ENCODE assay signal across 19 mouse cellular contexts in the genomic region with DNA sequence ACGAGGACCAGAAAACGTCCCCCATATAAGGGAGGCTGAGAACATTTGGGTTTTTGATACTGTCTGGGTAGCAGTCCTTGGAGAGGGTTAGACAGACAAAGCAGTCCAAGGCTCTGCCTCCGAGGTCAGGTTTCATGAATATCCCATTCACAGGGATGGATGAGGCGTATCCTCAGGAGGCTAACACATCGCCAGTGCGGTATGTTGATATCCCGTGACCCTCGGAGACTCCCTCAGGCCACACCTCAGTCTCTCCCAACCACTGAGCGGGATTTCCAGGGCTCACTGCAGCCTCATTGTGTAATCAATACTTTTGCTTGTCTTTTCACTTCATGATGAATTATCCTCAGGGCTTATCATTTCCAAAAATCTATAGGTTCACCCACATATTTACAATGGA.
DNase-seq lines count a peak whose midpoint lies in the region; ATAC-seq lines count a peak whose summit lies in the region.
"Had no signal": no experiment of that assay in that cellular context is flagged by ENCODE, and none has a peak within 500 bp of the region (broad histone marks: within the 10 kb centered on the region; RNA-seq: fewer than 3 reads in every experiment).

No protein-coding gene starts in this region.

- no peak overlapping the region for H3K4me3 ChIP-seq in hindbrain, embryonic 12.5 days
- H3K4me3 ChIP-seq in hindbrain, embryonic 10.5 days, result no peak overlapping the region
- no peak overlapping the region for H3K4me3 ChIP-seq in midbrain, embryonic 16.5 days (ENCODE audit: low read depth, low read length)
- H3K4me3 ChIP-seq in midbrain, embryonic 11.5 days (ENCODE audit: low read depth, low read length), result no peak overlapping the region
- H3K4me3 ChIP-seq in kidney, embryonic 16.5 days (ENCODE audit: low read length), result no peak overlapping the region
- H3K4me3 ChIP-seq: embryonic facial prominence, embryonic 13.5 days; forebrain, embryonic 12.5 days; heart, embryonic 13.5 days; intestine, embryonic 15.5 days had no signal

- peak; percentile 50; the same call in 1 of the 2 replicates for ATAC-seq in hindbrain, embryonic 12.5 days (ENCODE audit: low FRiP score)
- ATAC-seq in midbrain, embryonic 16.5 days, result 0 out of 2 replicates have a peak, but pooled peaks have one; percentile 52
- ATAC-seq in midbrain, embryonic 11.5 days (ENCODE audit: low FRiP score), result no peak
- no peak for ATAC-seq in kidney, embryonic 16.5 days (ENCODE audit: low FRiP score, low TSS enrichment)
- ATAC-seq: forebrain, embryonic 16.5 days; intestine, embryonic 15.5 days; Patski had no signal

- no peaks in the 10 kb centered on the region for H3K27me3 ChIP-seq in hindbrain, embryonic 12.5 days
- H3K27me3 ChIP-seq in hindbrain, embryonic 10.5 days (ENCODE audit: insufficient read depth, poor library complexity, severe bottlenecking), result no peaks in the 10 kb centered on the region
- H3K27me3 ChIP-seq in midbrain, embryonic 16.5 days (ENCODE audit: control insufficient read depth, insufficient read depth, low read depth, low read length), result no peaks in the 10 kb centered on the region
- H3K27me3 ChIP-seq in midbrain, embryonic 11.5 days (ENCODE audit: control insufficient read depth, insufficient read depth, low read length), result no peaks in the 10 kb centered on the region
- no peaks in the 10 kb centered on the region for H3K27me3 ChIP-seq in kidney, embryonic 16.5 days (ENCODE audit: insufficient read depth, low read length)
- H3K27me3 ChIP-seq: embryonic facial prominence, embryonic 13.5 days; forebrain, embryonic 12.5 days; heart, embryonic 13.5 days; intestine, embryonic 15.5 days had no signal

- no peak overlapping the region for H3K27ac ChIP-seq in hindbrain, embryonic 12.5 days
- no peak overlapping the region for H3K27ac ChIP-seq in hindbrain, embryonic 10.5 days
- no peak overlapping the region for H3K27ac ChIP-seq in midbrain, embryonic 16.5 days (ENCODE audit: low read length)
- H3K27ac ChIP-seq in midbrain, embryonic 11.5 days (ENCODE audit: low read depth, low read length), result no peak overlapping the region
- H3K27ac ChIP-seq in kidney, embryonic 16.5 days (ENCODE audit: low read length), result no peak overlapping the region
- H3K27ac ChIP-seq: embryonic facial prominence, embryonic 13.5 days; forebrain, embryonic 12.5 days; heart, embryonic 13.5 days; intestine, embryonic 15.5 days had no signal

- H3K4me1 ChIP-seq in hindbrain, embryonic 12.5 days, result peaks cover 6% of the 10 kb centered on the region; the same call in 1 of the 2 replicates
- H3K4me1 ChIP-seq in hindbrain, embryonic 10.5 days (replicated peaks), result 0 out of 2 replicates have a peak, but pooled peaks cover 5% of the 10 kb centered on the region
- H3K4me1 ChIP-seq in midbrain, embryonic 16.5 days (ENCODE audit: control insufficient read depth, insufficient read depth, low read length), result no peaks in the 10 kb centered on the region
- H3K4me1 ChIP-seq in midbrain, embryonic 11.5 days (ENCODE audit: control insufficient read depth, insufficient read depth, low read length), result no peaks in the 10 kb centered on the region
- H3K4me1 ChIP-seq in kidney, embryonic 16.5 days (ENCODE audit: insufficient read depth, low read length), result no peaks in the 10 kb centered on the region
- H3K4me1 ChIP-seq: embryonic facial prominence, embryonic 13.5 days; heart, embryonic 13.5 days; intestine, embryonic 15.5 days had no signal

- H3K9me3 ChIP-seq in hindbrain, embryonic 12.5 days (replicated peaks), result no peaks in the 10 kb centered on the region
- no peaks in the 10 kb centered on the region for H3K9me3 ChIP-seq in hindbrain, embryonic 10.5 days
- H3K9me3 ChIP-seq in midbrain, embryonic 16.5 days (replicated peaks; ENCODE audit: control insufficient read depth, low read length, poor library complexity, severe bottlenecking), result no peaks in the 10 kb centered on the region; the same call in 1 of the 2 replicates
- H3K9me3 ChIP-seq in midbrain, embryonic 11.5 days (ENCODE audit: control insufficient read depth, low read length), result no peaks in the 10 kb centered on the region
- no peaks in the 10 kb centered on the region for H3K9me3 ChIP-seq in kidney, embryonic 16.5 days (ENCODE audit: low read length)
- H3K9me3 ChIP-seq: embryonic facial prominence, embryonic 13.5 days; forebrain, embryonic 12.5 days; intestine, embryonic 15.5 days had no signal

- no peak overlapping the region for H3K9ac ChIP-seq in hindbrain, embryonic 12.5 days
- no peak overlapping the region for H3K9ac ChIP-seq in midbrain, embryonic 16.5 days (ENCODE audit: low read depth, low read length)
- H3K9ac ChIP-seq in midbrain, embryonic 11.5 days (ENCODE audit: low read length), result no peak overlapping the region
- no peak overlapping the region for H3K9ac ChIP-seq in kidney, embryonic 16.5 days (replicated peaks; ENCODE audit: low read length)
- H3K9ac ChIP-seq: embryonic facial prominence, embryonic 13.5 days; forebrain, embryonic 12.5 days; heart, embryonic 13.5 days; intestine, embryonic 15.5 days had no signal

- peak; percentile 15 for DNase-seq in embryo, embryonic 10 days (ENCODE audit: low spot score)
- DNase-seq in embryo, embryonic 10.5 days (ENCODE audit: low spot score), result no peak
- no peak for DNase-seq in hindbrain, embryonic 10.5 days (ENCODE audit: low spot score)
- DNase-seq in midbrain, embryonic 11.5 days (ENCODE audit: low spot score, missing footprints), result no peak
- DNase-seq: adrenal gland, adult 2 months; adrenal gland, postnatal 25 days; cerebellum, adult 9-11 months; cerebellum, postnatal 36 days; gastrocnemius, postnatal 14 days; heart, postnatal 36 days had no signal

- WGBS in hindbrain, embryonic 12.5 days, result 70% methylated on average over 9 of the region's 9 CpGs
- WGBS in hindbrain, embryonic 10.5 days, result 65% methylated on average over 9 of the region's 9 CpGs
- 75% methylated on average over 9 of the region's 9 CpGs for WGBS in midbrain, embryonic 16.5 days
- WGBS in midbrain, embryonic 11.5 days, result 76% methylated on average over 9 of the region's 9 CpGs
- WGBS in kidney, embryonic 16.5 days, result 52% methylated on average over 9 of the region's 9 CpGs

- H3K4me2 ChIP-seq in hindbrain, embryonic 12.5 days (replicated peaks), result no peak overlapping the region
- H3K4me2 ChIP-seq in midbrain, embryonic 16.5 days (ENCODE audit: low read length), result no peak overlapping the region
- no peak overlapping the region for H3K4me2 ChIP-seq in midbrain, embryonic 11.5 days
- H3K4me2 ChIP-seq in kidney, embryonic 16.5 days (replicated peaks; ENCODE audit: low read depth, low read length), result no peak overlapping the region
- H3K4me2 ChIP-seq: embryonic facial prominence, embryonic 13.5 days; forebrain, embryonic 12.5 days; heart, embryonic 13.5 days; intestine, embryonic 15.5 days had no signal

- no peaks in the 10 kb centered on the region for H3K36me3 ChIP-seq in hindbrain, embryonic 12.5 days
- peaks cover 2% of the 10 kb centered on the region; the same call in 1 of the 2 replicates for H3K36me3 ChIP-seq in hindbrain, embryonic 10.5 days
- peaks cover 5% of the 10 kb centered on the region for H3K36me3 ChIP-seq in midbrain, embryonic 16.5 days (ENCODE audit: control insufficient read depth, insufficient read depth, low read length)
- H3K36me3 ChIP-seq in midbrain, embryonic 11.5 days (ENCODE audit: control insufficient read depth, insufficient read depth, low read length), result no peaks in the 10 kb centered on the region
- no peaks in the 10 kb centered on the region for H3K36me3 ChIP-seq in kidney, embryonic 16.5 days (ENCODE audit: insufficient read depth, low read length)
- H3K36me3 ChIP-seq: embryonic facial prominence, embryonic 13.5 days; forebrain, embryonic 12.5 days; heart, embryonic 13.5 days; intestine, embryonic 15.5 days had no signal

Comparison
In these comparisons a context has a peak if more than half of its experiments do, and no peak if none do; other contexts are left out.
1. ATAC-seq: peak in hindbrain, embryonic 12.5 days (single experiment) and midbrain, embryonic 16.5 days (single experiment); none in midbrain, embryonic 11.5 days (single experiment) and kidney, embryonic 16.5 days (single experiment).